Mouse (Mus musculus) embryonic facial prominence, embryonic 12.5 days (tissue): Measurements from ENCODE around the gene Krtap8-1. TPM values are rescaled to one million over a fixed set of nuclear protein-coding genes. Genes with fewer than 3 reads are reported as not detected.

Experiments
- ATAC-seq: fragments of 200-750 bp; cut with Nextera tagmentation; 2 replicates; pipeline ENCODE4 v1.8.0; 2017; ENCODE audit not compliant: insufficient number of reproducible peaks, insufficient read depth, low FRiP score, low TSS enrichment
- H3K27ac ChIP-seq: fragments of 300-500 bp; sonication (generic); 2 replicates; pipeline ENCODE4 v1.5.1; 2016; ENCODE audit warnings: mild to moderate bottlenecking
- H3K27me3 ChIP-seq: fragments of 300-500 bp; sonication (generic); 2 replicates; pipeline ENCODE4 v1.6.1; 2016; ENCODE audit warnings: mild to moderate bottlenecking, moderate library complexity
- H3K36me3 ChIP-seq: fragments of 300-500 bp; sonication (generic); 2 replicates; pipeline ENCODE4 v1.6.1; 2016; ENCODE audit warnings: mild to moderate bottlenecking
- H3K4me1 ChIP-seq: fragments of 300-500 bp; sonication (generic); 2 replicates; pipeline ENCODE4 v1.6.1; 2016
- H3K4me2 ChIP-seq: fragments of 300-500 bp; sonication (generic); replicated peaks from 2 replicates; pipeline ENCODE4 v1.6.1; 2016; ENCODE audit warnings: mild to moderate bottlenecking, moderate library complexity
- H3K4me3 ChIP-seq: fragments of 300-500 bp; sonication (generic); 2 replicates; pipeline ENCODE4 v1.5.1; 2016; ENCODE audit warnings: mild to moderate bottlenecking
- H3K9ac ChIP-seq: fragments of 300-500 bp; sonication (generic); 2 replicates; pipeline ENCODE4 v1.6.1; 2016; ENCODE audit warnings: mild to moderate bottlenecking, moderate library complexity
- H3K9me3 ChIP-seq: fragments of 300-500 bp; sonication (generic); 2 replicates; pipeline ENCODE4 v1.6.1; 2016; ENCODE audit warnings: mild to moderate bottlenecking, moderate library complexity
- WGBS: fragments of 180-500 bp; shearing (Covaris S2); methylation state at CpG from one replicate; pipeline ENCODE4 v1.1.7; 2016; 5-methylcytosine and 5-hydroxymethylcytosine counted together
- polyA plus RNA-seq: library from polyadenylated mRNA; unstranded; fragments of >200 nt; fragmentation: Nextera tagmentation; extraction: Ambion mirVana; gene quantifications from 2 replicates; pipeline ENCODE4 v1.2.1, GENCODE M21; 2016

The Krtap8-1 gene
- polyA plus RNA-seq, 1 experiment from 2014 or later = not detected

DNA sequence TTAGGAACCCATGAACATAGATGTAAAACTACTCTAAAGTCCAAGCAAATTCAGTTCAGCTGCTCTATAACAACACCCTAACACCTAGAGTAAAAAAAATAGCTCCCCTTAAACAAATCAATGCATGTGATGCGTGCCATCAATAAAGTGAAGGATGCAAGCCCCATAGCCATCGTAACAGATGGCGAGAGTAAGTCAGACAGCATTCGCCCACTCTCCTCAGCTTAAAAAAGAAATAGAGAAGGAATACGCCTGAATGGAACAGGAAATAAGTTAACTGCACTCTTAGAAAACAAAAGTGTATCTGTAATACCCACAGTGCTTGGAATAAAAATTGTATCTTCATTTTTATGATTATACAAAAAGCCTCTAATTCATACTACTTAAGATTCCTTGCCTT lies 9.2 kb upstream of the Krtap8-1 start:
- Histone ChIP-seq H3K27me3 (no peaks in the 10 kb centered on the region), H3K9me3 (no peaks in the 10 kb centered on the region), H3K36me3 (no peaks in the 10 kb centered on the region), H3K9ac (no peak overlapping the region), H3K4me2 (no peak overlapping the region), H3K4me3 (no peak overlapping the region), H3K4me1 (no peaks in the 10 kb centered on the region), H3K27ac (no peak overlapping the region)
- 91% methylated on average over 5 of the region's 5 CpGs for WGBS
- no peak for ATAC-seq

DNA sequence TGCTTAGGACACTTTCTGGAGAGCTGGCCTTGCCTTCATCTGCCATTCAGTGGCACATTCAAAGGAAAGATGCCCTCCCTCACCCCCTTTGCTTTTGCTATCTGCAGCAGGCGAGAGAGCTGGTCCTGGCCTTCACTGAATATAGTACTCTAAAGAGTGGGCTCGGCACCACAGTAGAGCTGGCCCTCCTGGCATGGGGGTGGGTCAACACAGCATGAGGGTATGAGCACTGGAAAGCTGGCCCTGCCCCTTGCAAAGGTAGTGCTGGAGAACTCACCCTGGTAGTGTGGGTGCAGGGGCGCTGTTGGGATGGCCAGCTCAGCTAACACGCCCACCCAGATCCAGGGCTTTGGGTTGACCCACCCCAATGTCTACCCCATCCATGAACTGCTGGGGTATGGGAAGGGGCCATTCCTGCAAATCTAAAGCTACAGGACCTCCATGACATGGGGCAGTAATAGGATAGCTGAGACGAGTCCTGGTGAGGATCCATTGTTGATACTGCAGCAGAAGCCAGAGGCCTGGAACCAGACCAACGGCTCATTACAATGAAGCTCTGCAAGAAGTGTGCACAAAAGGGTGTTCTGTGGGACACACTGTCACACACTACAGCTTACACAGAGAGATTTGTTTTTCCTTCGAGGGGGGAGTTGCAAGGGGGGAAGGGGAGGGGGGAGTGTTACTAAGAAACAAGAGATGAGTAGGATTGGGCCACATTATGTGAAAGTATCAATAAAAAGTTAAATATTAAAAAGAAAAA lies 7.8 kb upstream of the Krtap8-1 start:
- H3K4me3 ChIP-seq = no peak overlapping the region
- ATAC-seq = no peak
- no peak overlapping the region for H3K9ac ChIP-seq
- no peaks in the 10 kb centered on the region for H3K4me1 ChIP-seq
- no peaks in the 10 kb centered on the region for H3K9me3 ChIP-seq
- no peak overlapping the region for H3K4me2 ChIP-seq
- H3K27me3 ChIP-seq = no peaks in the 10 kb centered on the region
- no peaks in the 10 kb centered on the region for H3K36me3 ChIP-seq
- 85% methylated on average over 7 of the region's 7 CpGs for WGBS
- H3K27ac ChIP-seq = no peak overlapping the region

DNA sequence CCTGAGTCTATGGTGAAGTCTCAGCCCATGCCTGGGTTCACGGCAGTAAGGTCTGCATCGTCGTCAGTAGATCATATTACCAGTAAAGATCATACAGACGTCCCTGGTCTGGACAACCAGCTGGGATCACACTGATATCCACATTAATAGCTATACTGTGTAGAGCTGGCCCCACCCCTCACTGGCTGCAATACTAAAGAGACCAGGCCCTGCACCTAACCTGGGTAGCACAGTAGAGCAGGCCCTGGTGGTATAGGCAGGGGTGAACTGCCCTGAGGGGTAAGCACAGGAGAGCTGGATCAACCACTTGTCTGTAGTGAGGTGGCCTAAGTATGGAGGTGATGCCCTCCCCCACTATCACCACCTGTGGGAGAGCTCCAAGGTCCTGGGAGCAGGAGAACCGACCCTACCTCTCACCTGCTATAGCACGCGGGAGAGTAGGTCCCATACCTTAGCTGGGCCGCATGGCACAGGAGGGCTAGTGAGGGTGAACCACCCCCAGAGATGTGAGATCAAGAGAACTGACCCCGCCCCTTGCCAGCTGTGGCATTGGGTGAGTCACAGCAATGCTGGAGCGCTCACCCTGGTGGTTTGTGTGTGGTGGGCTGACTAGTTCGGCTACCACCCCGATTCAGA lies 10.0 kb downstream of the Krtap8-1 start:
- Histone ChIP-seq H3K27ac (no peak overlapping the region), H3K4me1 (no peaks in the 10 kb centered on the region), H3K9me3 (no peaks in the 10 kb centered on the region), H3K27me3 (no peaks in the 10 kb centered on the region), H3K36me3 (no peaks in the 10 kb centered on the region), H3K4me2 (no peak overlapping the region), H3K4me3 (no peak overlapping the region), H3K9ac (no peak overlapping the region)
- 78% methylated on average over 12 of the region's 12 CpGs for WGBS
- ATAC-seq = peak; percentile 47; the same call in 1 of the 2 replicates

DNA sequence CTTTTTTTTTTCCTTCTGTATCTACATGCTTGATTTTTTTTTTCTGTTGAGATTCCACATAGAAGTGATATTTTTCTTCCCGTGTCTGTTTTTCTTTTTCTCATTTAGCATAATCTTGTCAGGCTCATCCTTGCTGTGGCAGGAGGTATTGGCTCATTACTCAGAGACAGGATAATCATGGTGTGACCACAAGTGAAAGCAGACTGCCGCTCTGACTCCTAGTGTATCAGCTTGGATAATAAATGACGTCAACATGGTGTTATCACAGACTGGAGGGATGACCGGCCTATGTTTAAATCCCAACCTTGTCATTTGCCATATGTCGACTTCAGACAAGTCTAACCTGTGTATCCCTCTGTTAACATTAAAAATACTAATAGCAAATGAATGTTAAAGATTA lies 26.6 kb downstream of the Krtap8-1 start:
- no peaks in the 10 kb centered on the region for H3K4me1 ChIP-seq
- H3K4me3 ChIP-seq = no peak overlapping the region
- H3K9me3 ChIP-seq = no peaks in the 10 kb centered on the region
- no peak for ATAC-seq
- H3K9ac ChIP-seq = no peak overlapping the region
- 81% methylated on average over 5 of the region's 5 CpGs for WGBS
- no peak overlapping the region for H3K27ac ChIP-seq
- H3K27me3 ChIP-seq = no peaks in the 10 kb centered on the region
- H3K4me2 ChIP-seq = no peak overlapping the region
- no peaks in the 10 kb centered on the region for H3K36me3 ChIP-seq

Other genes with a start within 250 kb of the Krtap8-1 start
- gene Krtap21-1, start 84.1 kb downstream of the Krtap8-1 start, polyA plus RNA-seq = not detected in 2 replicates
- not detected in 2 replicates for gene Krtap6-2, start 67.8 kb downstream of the Krtap8-1 start, polyA plus RNA-seq
- gene Krtap7-1, start 20.4 kb upstream of the Krtap8-1 start, polyA plus RNA-seq = not detected in 2 replicates
- gene Krtap11-1, start 83.2 kb upstream of the Krtap8-1 start, polyA plus RNA-seq = not detected in 2 replicates